Mouse (Mus musculus) bone marrow, adult 2 months (tissue): ENCODE results near the gene Sbno2.

Source experiments
- CTCF ChIP-seq: fragments of 200-500 bp; IDR thresholded peaks from 2 replicates; pipeline ENCODE4 v1.5.1; 2011; ENCODE audit warnings: low read length, control low read depth; ENCODE audit not compliant: control insufficient read depth, insufficient read depth
- POLR2A ChIP-seq: fragments of 200-500 bp; IDR thresholded peaks from 2 replicates; pipeline ENCODE4 v1.6.1; 2011; ENCODE audit warnings: low read depth, mild to moderate bottlenecking, control low read depth, low read length, borderline replicate concordance; ENCODE audit not compliant: control insufficient read depth

DNA sequence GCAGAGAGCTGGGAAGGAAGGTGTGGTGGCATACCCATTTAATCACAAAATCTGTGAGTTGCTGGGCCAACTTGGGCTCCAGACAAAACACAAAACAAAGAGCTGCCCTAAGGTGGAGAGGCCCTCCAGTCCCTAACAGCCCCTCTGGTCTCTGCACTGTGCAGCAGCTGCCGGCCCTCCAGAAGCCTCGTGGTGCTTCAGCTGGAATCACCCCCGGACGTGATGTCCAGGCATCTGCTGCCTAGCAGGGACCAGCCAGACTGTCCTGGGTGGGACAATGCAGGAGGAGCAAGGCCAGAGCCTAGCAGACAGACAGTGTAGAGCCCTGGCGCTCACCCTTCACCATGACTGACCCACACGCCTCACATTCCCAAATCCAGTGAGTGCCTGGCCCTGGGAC, 13.8 kb downstream of the Sbno2 start:
- TF ChIP-seq CTCF: no peak
- no peak for TF ChIP-seq POLR2A
